ENCODE assay signal across 28 mouse cellular contexts in the genomic region with DNA sequence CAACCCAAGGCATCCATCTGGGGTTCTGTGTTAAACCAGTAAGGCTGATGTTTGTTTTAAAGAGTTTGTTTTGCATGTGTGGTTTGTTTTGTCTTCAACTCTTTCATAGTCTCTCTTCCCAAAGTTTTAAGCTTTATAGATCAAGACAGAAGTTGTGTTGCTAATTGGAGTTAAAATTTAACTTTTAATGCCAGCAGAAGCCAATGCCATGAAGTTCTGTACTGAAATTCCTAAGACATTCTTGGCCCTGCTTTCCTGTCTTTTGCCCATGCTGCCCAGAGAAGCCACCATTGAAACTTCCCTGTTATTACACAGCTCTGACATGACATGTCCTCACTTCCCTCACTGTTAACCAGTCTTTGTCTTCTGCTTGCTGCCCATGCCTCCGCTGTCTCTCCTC. TPM values are rescaled to one million over a fixed set of nuclear protein-coding genes. Genes with fewer than 3 reads are reported as not detected.
"Had no signal": no experiment of that assay in that cellular context is flagged by ENCODE, and none has a peak within 500 bp of the region (broad histone marks: within the 10 kb centered on the region; RNA-seq: fewer than 3 reads in every experiment).

No protein-coding gene starts in this region.

- ATAC-seq: intestine, embryonic 15.5 days; liver, embryonic 12.5 days had no signal

- DNase-seq: layer of hippocampus, postnatal 36 days; left cerebral cortex, postnatal 4 days; lung, adult 2 months; lung, postnatal 14 days; lung, postnatal 4 days; midbrain, embryonic 14.5 days; thymus, adult 2 months; thymus, postnatal 14 days; thymus, postnatal 4 days had no signal

- H3K4me3 ChIP-seq: intestine, embryonic 15.5 days; left cerebral cortex, adult 2 months; limb, embryonic 12.5 days; limb, embryonic 15.5 days; liver, embryonic 12.5 days; liver, embryonic 15.5 days; megakaryocyte, embryonic 14.5 days; midbrain, embryonic 10.5 days had no signal

- H3K36me3 ChIP-seq: intestine, embryonic 15.5 days had no signal

- H3K4me2 ChIP-seq: intestine, embryonic 15.5 days; limb, embryonic 12.5 days; limb, embryonic 15.5 days; liver, embryonic 12.5 days; liver, embryonic 15.5 days had no signal

- H3K9ac ChIP-seq: intestine, embryonic 15.5 days; limb, embryonic 12.5 days; limb, embryonic 15.5 days; liver, embryonic 12.5 days; liver, embryonic 15.5 days had no signal

- H3K9me3 ChIP-seq: intestine, embryonic 15.5 days; limb, embryonic 12.5 days; limb, embryonic 15.5 days; liver, embryonic 12.5 days; liver, embryonic 15.5 days; megakaryocyte, embryonic 14.5 days; midbrain, embryonic 10.5 days had no signal

- H3K27me3 ChIP-seq: intestine, embryonic 15.5 days; limb, embryonic 12.5 days; limb, embryonic 15.5 days; liver, embryonic 12.5 days; liver, embryonic 15.5 days; megakaryocyte, embryonic 14.5 days had no signal

- H3K27ac ChIP-seq: intestine, embryonic 15.5 days; kidney, postnatal 0 days; left cerebral cortex, adult 2 months; limb, embryonic 12.5 days; limb, embryonic 15.5 days; liver, embryonic 12.5 days; liver, embryonic 15.5 days; midbrain, embryonic 10.5 days; stomach, postnatal 0 days had no signal

- H3K4me1 ChIP-seq: intestine, embryonic 15.5 days; limb, embryonic 12.5 days; limb, embryonic 15.5 days had no signal

RNA-seq across cellular contexts. Expression of a gene that starts 43.7 kb away (rescaled TPM):
- total RNA-seq: layer of hippocampus, adult 8-10 months; layer of hippocampus, postnatal 10 days; layer of hippocampus, postnatal 36 days; left cerebral cortex, adult 2 months; left cerebral cortex, postnatal 14 days; left cerebral cortex, postnatal 4 days; midbrain, postnatal 0 days had no signal
- polyA plus RNA-seq: intestine, embryonic 15.5 days; kidney, postnatal 0 days; limb, embryonic 12.5 days; limb, embryonic 15.5 days; liver, embryonic 12.5 days; liver, embryonic 15.5 days; lung, adult 2 months; lung, embryonic 16.5 days; midbrain, embryonic 10.5 days; midbrain, embryonic 14.5 days; midbrain, postnatal 0 days; neural tube, embryonic 11.5 days; neural tube, embryonic 14.5 days; small intestine, adult 2 months; stomach, embryonic 14.5 days; stomach, postnatal 0 days had no signal
